Mouse (Mus musculus) bone marrow, adult 2 months (tissue): Measurements from ENCODE around the gene Gm10073. TPM values are rescaled to one million over a fixed set of nuclear protein-coding genes. Genes with fewer than 3 reads are reported as not detected.
"Not testable (repeated sequence)": the region's sequence is repeated elsewhere in the genome, so short reads cannot be mapped to it uniquely, and the experiment has no call there.

Source experiments
- H3K27ac ChIP-seq: fragments of 200-500 bp; 2 replicates; pipeline ENCODE4 v1.5.1; 2012; ENCODE audit warnings: low read depth, mild to moderate bottlenecking, control low read depth, inconsistent platforms, low read length; ENCODE audit not compliant: control insufficient read depth, poor library complexity, insufficient read depth
- H3K4me1 ChIP-seq: fragments of 200-500 bp; 2 replicates; pipeline ENCODE4 v1.6.1; 2011; ENCODE audit warnings: low read length; ENCODE audit not compliant: control insufficient read depth, insufficient read depth
- H3K4me3 ChIP-seq: fragments of 200-500 bp; replicated peaks from 2 replicates; pipeline ENCODE3; 2011; ENCODE audit warnings: mild to moderate bottlenecking, low read depth, low read length, control low read depth; ENCODE audit not compliant: control insufficient read depth
- CTCF ChIP-seq: fragments of 200-500 bp; IDR thresholded peaks from 2 replicates; pipeline ENCODE4 v1.5.1; 2011; ENCODE audit warnings: low read length, control low read depth; ENCODE audit not compliant: control insufficient read depth, insufficient read depth
- POLR2A ChIP-seq: fragments of 200-500 bp; IDR thresholded peaks from 2 replicates; pipeline ENCODE4 v1.6.1; 2011; ENCODE audit warnings: low read depth, mild to moderate bottlenecking, control low read depth, low read length, borderline replicate concordance; ENCODE audit not compliant: control insufficient read depth
- WGBS: fragments of 180-500 bp; shearing (Covaris S2); methylation state at CpG from one replicate; pipeline ENCODE4 v1.1.7; 2018; 5-methylcytosine and 5-hydroxymethylcytosine counted together
- polyA plus RNA-seq: library from polyadenylated mRNA; stranded (reverse); fragments of >200 nt; gene quantifications from 2 replicates; pipeline ENCODE4 v1.2.4, GENCODE M21; 2011; ENCODE audit warnings: low replicate concordance; ENCODE audit not compliant: missing spikeins, insufficient read depth, insufficient read length

Gm10073 gene
- polyA plus RNA-seq, 1 experiment, result 98.4 TPM

DNA sequence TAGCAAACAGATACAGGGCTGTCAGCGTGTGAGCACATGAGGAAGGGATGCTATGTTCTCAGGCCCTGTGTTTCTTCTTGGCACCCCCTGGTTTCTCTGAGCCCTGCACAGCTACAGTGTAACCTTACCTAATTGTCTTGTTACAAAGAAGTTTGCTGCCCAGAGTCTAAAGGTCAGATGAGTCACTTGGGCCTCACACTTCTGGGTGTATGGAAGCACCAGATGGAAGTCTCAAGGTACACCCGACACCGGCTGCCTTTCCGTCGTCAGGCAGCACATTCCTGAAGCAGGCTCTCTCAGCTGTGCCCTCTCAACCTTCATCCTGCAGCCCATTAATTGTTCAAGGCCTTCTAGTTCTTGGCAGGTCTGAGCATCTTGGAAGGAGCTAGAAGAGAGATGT, 41.4 kb upstream of the Gm10073 start:
- 88% methylated on average over 5 of the region's 5 CpGs for WGBS
- TF ChIP-seq CTCF (no peak), POLR2A (no peak)
- no peak overlapping the region for H3K27ac ChIP-seq
- no peak overlapping the region for H3K4me3 ChIP-seq
- no peaks in the 10 kb centered on the region; the same call in 1 of the 2 replicates for H3K4me1 ChIP-seq

DNA sequence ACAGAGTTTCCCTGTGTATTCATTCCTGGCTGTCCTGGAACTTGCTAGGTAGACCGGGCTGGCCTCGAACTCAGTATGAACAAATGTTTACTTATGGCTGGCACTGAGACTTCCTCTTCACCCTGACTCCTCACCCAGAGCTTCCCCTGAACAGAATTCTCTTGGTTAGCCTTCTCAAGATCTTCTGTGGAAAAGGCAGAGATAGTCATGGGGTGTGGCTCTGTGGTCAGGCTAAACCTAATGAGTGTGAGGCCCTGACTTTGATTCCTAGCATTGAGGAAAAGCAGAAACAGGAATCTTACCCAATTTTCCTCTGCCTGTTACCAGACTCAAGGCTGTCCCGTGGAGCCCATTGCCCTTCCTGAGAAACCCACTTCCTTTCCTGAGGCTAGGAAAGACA, 38.8 kb upstream of the Gm10073 start:
- no peak overlapping the region for H3K27ac ChIP-seq
- H3K4me3 ChIP-seq, result no peak overlapping the region
- WGBS, result 25% methylated on average over 3 of the region's 3 CpGs
- TF ChIP-seq CTCF (no peak), POLR2A (no peak)
- H3K4me1 ChIP-seq, result no peaks in the 10 kb centered on the region; the same call in 1 of the 2 replicates

DNA sequence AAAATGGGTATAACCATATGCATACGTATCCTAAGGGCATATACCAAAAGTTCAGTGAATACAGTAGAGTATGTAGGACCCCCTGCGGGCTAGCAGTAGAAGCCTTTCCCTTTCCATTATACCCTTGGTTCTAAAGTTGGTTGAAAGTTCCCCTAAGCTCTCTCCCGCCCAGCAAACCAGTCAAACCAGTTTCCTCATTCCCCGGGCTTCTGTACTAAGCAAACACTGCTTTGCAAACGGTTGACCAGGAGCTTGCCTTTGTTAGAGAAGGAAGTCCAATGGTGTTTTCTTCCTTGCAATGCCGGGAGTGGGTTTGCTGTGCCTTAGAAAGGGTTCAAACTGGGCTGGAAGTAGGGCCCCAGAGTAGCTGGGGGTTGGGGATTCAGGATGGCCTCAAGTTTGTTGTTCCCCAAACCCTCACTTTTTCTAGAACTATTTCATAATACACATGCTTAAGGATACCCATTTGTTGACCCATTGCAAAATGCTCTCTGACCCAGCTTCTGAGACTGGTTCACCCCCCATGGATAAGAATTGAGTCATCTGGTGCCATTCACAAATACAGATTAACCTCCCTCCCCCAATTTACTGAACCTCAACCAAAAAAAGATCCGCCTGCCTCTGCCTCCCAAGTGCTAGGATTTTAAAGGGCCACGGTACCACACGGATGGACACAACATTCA, 37.8 kb upstream of the Gm10073 start:
- H3K27ac ChIP-seq, result no peak overlapping the region
- no peaks in the 10 kb centered on the region; the same call in 1 of the 2 replicates for H3K4me1 ChIP-seq
- H3K4me3 ChIP-seq, result no peak overlapping the region
- WGBS, result 44% methylated on average over 9 of the region's 9 CpGs
- TF ChIP-seq POLR2A (no peak), CTCF (no peak)

- H3K4me1 ChIP-seq, result no peaks in the 10 kb centered on the region; the same call in 1 of the 2 replicates
- WGBS, result 69% methylated on average over 7 of the region's 7 CpGs
- no peak overlapping the region for H3K27ac ChIP-seq
- TF ChIP-seq CTCF, result no peak
- no peak for TF ChIP-seq POLR2A
- H3K4me3 ChIP-seq, result no peak overlapping the region
Observed at GRCm38 (mm10) chr8:106609076-106609903, 36.0 kb upstream of the Gm10073 start.

- TF ChIP-seq POLR2A, result no peak
- no peak for TF ChIP-seq CTCF
- no peaks in the 10 kb centered on the region; the same call in 1 of the 2 replicates for H3K4me1 ChIP-seq
- no peak overlapping the region for H3K27ac ChIP-seq
- 51% methylated on average over 3 of the region's 3 CpGs for WGBS
- no peak overlapping the region for H3K4me3 ChIP-seq
Observed at GRCm38 (mm10) chr8:106608425-106608824, 35.2 kb upstream of the Gm10073 start.

- not testable (repeated sequence) for H3K27ac ChIP-seq, H3K4me3 ChIP-seq, H3K4me1 ChIP-seq
- WGBS, result 76% methylated on average over 4 of the region's 4 CpGs
Observed at GRCm38 (mm10) chr8:106607783-106608182, 34.5 kb upstream of the Gm10073 start.

- no peak for TF ChIP-seq CTCF
- no peak for TF ChIP-seq POLR2A
- Histone ChIP-seq H3K27ac (no peak overlapping the region), H3K4me3 (no peak overlapping the region), H3K4me1 (no peaks in the 10 kb centered on the region; the same call in 1 of the 2 replicates)
- WGBS, result 29% methylated on average over 15 of the region's 15 CpGs
Observed at GRCm38 (mm10) chr8:106606601-106607145, 33.4 kb upstream of the Gm10073 start.

DNA sequence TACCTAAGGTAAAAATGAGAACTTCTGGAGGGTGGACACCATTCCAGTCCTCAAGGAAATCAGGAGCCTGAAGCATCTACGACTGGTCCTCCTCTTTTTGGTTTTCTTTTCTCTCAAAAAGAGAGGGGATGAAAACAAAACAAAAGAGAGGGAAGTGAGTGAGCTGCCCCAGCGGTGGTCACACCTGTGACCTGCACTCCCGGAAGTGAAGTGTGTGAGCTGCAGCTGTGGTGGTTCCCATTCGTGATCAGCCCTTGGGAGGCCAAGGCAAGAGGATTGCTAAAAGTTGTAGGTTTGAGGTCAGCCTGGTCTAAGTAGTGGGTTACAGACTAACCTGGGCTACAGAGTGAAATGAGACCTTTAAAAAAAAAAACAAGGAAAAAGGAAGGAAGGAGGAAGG, 32.9 kb upstream of the Gm10073 start:
- no peaks in the 10 kb centered on the region; the same call in 1 of the 2 replicates for H3K4me1 ChIP-seq
- no peak overlapping the region for H3K27ac ChIP-seq
- WGBS, result 15% methylated on average over 4 of the region's 4 CpGs
- TF ChIP-seq CTCF (no peak), POLR2A (no peak)
- H3K4me3 ChIP-seq, result no peak overlapping the region
